Mouse (Mus musculus) cerebellum, adult 11 months (tissue): ENCODE data around the gene Alb.

Experiments
- DNase-seq: peaks from one replicate; pipeline ENCODE4 v3.0.0; 2022

Alb gene

DNA sequence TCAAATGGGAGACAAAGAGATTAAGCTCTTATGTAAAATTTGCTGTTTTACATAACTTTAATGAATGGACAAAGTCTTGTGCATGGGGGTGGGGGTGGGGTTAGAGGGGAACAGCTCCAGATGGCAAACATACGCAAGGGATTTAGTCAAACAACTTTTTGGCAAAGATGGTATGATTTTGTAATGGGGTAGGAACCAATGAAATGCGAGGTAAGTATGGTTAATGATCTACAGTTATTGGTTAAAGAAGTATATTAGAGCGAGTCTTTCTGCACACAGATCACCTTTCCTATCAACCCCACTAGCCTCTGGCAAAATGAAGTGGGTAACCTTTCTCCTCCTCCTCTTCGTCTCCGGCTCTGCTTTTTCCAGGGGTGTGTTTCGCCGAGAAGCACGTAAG lies at the start of gene Alb:
Gene Alb (plus strand): TSS at position 279 of the 400 bp plus-strand sequence.
- no peak for DNase-seq

DNA sequence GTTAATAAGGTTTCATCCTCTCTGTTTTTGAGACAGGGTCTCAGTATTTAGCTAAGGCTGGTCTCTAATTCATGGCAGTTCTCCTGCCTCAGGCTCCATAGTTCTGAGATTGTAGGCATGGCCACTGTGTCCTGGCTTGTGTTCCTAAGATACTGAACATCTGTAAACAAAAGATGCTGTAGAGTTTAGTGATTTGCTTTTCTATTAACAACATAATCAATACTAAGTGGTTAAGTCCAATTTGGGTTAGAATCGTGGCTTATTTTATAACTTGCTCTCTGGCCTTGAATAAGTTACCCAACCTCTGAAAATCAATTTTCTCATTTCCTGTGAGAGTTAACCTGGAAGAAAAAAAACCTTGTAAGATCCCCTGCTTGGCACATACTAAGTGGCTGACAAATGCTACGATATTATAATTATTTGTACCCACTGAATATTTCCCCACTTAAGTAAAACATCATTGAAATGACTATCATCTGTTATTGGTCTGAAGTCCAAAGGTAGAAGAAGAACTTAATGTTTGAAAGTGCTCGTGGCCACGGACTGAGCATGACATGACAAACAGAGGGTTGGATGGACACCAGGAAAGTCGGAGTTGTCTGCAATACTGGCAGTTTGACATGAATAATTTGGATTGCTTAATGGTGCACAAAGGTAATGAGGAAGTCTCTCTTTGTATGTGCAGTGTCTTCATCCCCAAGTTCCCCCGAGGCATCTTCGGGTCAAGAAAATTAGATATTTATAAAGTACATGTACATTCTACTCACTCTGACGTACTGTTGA lies 46.4 kb upstream of the Alb start:
- no peak for DNase-seq

DNA sequence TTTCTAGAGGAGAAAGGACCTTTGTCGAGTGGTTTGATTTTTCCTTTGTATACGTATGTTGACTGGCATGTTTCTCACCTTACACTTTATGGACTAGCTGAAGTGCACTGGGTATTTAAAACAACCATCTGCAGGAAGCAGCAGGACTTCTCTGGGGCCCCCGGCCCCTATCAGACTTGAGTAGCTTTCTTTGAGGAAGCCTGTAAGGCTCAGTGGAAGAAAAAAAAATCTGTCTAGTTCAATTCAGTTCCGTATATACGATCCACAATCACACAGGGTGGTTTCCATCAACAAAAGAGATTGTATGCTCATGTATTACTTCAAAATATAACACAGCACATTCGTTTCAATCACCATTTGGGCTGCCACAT lies 45.8 kb upstream of the Alb start:
- DNase-seq: no peak

DNA sequence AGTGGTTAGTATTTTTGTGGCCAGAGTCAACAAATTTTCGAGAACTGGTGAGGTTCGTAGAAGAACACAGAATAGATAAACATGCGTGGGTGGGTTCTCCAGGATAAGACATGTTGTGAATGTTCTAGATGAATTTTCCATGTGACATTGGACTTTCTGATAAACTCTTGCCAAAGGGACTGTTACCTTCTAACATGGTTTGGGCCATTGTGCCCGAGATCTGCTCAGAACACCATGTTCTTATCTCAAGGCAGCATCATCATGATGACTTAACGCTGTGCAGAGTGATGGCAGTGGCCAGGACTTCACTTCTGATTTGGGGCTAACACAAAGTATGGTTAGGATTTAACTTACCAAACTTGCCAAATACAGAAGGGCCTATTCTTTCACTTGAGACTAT lies 36.1 kb upstream of the Alb start:
- DNase-seq: no peak

DNA sequence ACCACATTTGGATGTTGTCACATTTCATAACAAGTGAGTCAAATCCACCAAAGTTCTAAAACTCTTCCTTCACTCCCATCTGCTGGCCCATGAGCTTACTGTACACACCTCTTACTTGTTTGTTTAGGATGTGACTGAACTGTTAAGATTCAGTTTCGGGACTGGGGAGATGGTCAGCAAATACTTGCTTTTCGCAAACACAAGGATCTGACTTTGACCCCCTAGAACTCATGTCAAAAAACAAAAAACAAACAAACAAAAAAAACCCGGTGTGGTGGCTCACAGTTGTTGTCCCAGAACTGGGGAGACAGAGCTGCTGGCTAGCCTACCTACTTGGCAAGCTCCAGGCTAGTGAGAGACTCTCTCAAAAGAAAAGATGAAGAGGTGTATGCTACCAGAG lies 35.5 kb upstream of the Alb start:
- no peak for DNase-seq

- no peak for DNase-seq
Measured at GRCm38 (mm10) chr5:90431053-90431452, 29.6 kb upstream of the Alb start.

- no peak for DNase-seq
Measured at GRCm38 (mm10) chr5:90439157-90439556, 21.5 kb upstream of the Alb start.

- no peak for DNase-seq
Measured at GRCm38 (mm10) chr5:90447577-90447976, 13.1 kb upstream of the Alb start.

DNA sequence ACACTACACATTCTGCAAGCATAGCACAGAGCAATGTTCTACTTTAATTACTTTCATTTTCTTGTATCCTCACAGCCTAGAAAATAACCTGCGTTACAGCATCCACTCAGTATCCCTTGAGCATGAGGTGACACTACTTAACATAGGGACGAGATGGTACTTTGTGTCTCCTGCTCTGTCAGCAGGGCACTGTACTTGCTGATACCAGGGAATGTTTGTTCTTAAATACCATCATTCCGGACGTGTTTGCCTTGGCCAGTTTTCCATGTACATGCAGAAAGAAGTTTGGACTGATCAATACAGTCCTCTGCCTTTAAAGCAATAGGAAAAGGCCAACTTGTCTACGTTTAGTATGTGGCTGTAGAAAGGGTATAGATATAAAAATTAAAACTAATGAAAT lies 10.7 kb upstream of the Alb start:
- no peak for DNase-seq

DNA sequence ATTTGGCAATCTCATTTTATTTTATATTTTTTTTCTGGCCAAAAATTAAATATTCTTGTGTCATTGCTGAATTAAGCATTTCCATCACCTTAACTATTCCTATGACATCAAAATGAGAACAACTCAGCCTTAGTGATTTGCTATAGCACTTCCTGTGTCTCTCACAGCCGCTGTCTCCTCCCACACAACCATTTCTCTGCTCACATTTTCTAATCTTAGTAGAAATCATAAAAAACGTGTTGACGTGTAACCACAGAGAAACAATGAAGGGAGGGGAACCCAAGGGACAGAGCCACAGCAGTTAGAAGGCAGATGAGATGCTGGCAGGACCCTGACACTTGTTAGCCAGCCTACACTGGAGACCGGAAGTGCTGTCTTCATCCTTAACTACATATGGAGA lies 8.0 kb upstream of the Alb start:
- no peak for DNase-seq

- DNase-seq: no peak
Measured at GRCm38 (mm10) chr5:90457241-90457640, 3.5 kb upstream of the Alb start.

DNA sequence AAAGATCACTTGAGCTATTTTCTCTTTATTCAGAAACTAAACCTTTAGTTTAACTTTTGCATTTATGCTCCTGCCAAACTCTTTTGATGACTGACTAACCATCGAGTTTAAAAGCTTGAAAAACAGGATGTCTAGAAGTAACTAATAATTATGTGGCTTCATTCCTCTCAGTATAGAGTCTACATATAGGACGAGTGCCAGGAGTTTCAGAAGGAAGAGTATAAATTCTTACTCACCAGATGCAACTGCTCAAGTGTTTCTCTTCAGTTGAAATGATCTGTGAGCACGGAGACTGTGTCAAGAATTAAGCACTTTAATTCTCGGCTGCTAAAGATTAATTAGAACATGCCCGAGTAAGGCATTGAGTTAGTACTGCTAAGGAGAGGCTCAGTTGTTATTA lies 2.0 kb upstream of the Alb start:
- DNase-seq: no peak

DNA sequence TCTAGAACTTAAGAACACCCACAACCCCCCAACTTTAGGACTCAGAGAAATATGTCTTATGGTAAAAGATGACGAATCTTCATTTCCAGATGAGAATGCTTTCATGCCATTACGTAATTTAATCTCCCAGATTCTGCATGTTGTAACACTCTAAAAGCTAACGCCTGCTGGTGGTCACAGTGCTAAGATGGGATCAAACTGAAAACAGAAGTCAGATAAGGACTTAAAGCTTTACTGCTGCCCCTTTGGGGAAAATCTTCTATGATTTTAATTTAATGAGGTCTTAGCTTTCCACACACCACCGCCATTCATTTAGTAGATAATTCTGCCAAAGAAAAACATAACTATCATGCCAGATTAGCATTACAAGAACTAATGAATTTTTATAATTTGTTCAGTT lies 6.1 kb downstream of the Alb start:
- no peak for DNase-seq

DNA sequence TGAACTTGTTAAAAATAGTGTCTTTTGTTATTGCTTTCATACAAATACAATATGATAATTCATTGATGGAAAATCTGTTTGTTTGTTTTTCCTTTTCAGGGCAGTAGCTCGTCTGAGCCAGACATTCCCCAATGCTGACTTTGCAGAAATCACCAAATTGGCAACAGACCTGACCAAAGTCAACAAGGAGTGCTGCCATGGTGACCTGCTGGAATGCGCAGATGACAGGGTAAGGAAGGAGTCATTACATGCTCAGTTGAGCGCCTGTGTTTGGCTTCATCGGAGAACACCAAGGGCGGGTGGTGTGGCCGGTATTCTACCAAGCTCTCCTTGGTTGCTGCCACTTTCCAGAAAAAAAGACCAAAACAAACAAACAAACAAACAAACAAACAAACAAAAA lies 6.5 kb downstream of the Alb start:
- no peak for DNase-seq

GRCm38 (mm10) chr5:90470836-90471235 lies 10.1 kb downstream of the Alb start:
- no peak for DNase-seq

GRCm38 (mm10) chr5:90473902-90474301 lies 13.2 kb downstream of the Alb start:
- DNase-seq: no peak

GRCm38 (mm10) chr5:90474369-90474768 lies 13.7 kb downstream of the Alb start:
- DNase-seq: no peak

- DNase-seq: no peak
Measured at GRCm38 (mm10) chr5:90476741-90477140, 16.0 kb downstream of the Alb start.

DNA sequence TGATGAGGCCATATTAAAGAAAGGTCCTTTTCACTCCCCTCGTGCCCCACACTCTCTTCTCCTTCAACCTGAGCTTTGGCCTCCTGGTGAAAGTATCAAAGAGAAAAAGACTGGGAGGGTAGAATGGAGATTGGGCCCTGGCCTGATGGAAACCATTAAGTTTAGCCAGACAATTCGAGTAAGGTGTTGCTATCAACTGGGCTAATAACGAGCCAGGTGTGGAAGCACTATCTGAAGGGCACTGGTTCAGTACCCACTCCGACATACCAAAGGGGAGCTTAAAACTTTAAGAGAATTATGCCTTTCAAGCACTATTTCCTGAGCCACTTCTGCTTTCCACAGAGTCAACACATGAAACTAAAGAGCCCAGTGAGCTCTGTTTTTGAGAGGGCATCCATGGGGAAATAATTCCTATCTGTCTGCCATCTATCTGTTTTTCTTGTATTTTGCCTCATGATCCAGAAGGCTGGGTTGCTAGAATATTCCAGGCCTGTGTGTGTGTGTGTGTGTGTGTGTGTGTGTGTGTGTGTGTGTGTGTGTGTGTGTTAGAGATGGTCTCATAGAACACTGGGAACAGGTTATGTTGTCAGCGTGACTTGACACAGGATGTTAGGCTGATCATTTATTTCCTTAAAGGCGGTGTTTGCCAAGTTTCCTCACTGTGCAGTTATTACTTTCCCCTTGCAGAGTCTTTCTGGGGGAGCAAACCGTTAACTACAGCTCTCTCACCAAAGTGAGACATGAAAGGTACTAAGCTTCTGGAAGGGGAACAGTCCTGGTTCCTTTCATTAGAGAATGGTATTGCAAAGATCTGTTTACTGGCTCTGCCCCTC lies 16.8 kb downstream of the Alb start:
- no peak for DNase-seq

DNA sequence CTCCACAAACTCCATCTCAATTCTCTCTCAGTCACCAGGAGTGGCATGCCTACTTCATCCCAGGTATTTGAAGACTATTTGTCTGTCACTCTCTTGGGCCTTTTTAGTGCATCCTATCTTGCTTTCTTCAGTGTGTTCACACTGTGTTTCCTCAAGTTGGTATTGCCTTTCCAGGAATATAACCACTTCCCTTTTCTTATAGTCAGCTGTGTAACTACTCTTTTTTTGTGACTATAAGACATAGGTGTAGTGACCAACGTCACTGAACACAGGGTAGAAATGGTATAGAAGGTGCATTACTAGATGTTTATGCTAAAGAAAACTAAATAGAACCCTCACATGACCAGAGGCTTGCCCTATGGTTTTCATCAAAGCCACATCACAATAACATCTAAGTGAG lies 18.2 kb downstream of the Alb start:
- DNase-seq: no peak

GRCm38 (mm10) chr5:90485597-90485996 lies 24.9 kb downstream of the Alb start:
- no peak for DNase-seq

GRCm38 (mm10) chr5:90488323-90488722 lies 27.6 kb downstream of the Alb start:
- DNase-seq: no peak

DNA sequence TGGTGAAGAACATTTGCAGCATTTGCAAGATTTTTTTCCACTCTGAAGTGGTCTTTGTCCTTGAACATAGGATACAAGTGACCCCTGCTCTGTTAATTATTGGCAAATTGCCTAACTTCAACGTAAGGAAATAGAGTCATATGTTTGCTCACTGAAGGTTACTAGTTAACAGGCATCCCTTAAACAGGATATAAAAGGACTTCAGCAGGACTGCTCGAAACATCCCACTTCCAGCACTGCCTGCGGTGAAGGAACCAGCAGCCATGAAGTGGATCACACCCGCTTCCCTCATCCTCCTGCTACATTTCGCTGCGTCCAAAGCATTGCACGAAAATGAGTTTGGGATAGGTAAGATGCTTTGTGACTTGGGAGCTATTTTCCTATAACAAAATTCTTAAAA lies 29.8 kb downstream of the Alb start, which contains the start of gene Afp:
Gene Afp (plus strand): TSS at position 220 of the 400 bp plus-strand sequence.
- DNase-seq: no peak

DNA sequence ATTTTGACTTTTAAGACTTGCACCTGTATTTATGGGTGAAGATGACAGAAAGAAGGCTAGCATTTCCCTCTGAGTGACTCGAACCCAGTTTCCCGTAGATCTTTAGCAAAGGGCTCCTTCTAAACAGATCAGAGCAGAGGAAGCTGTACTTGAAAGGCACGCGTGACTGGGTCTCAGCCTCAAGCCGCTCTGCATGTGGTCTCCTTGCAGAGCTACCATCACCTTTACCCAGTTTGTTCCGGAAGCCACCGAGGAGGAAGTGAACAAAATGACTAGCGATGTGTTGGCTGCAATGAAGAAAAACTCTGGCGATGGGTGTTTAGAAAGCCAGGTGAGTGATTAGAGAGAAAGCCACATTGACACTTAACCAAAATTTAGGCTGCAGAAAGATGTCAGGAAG lies 31.7 kb downstream of the Alb start:
- no peak for DNase-seq
